Mouse (Mus musculus) myocyte (in vitro differentiated cells): ENCODE measurements at regions not wholly inside any gene's neighbourhood (a gene's known extent, or its start where the extent isn't known, plus 50 kb on each side); places are given as distances from the start of the nearest gene placed in this dataset.

Experiments used
- H3K27me3 ChIP-seq: one replicate; pipeline ENCODE4 v1.6.1; 2011; ENCODE audit not compliant: control insufficient read depth, insufficient read depth, insufficient read length
- H3K36me3 ChIP-seq: one replicate; pipeline ENCODE4 v1.6.1; 2011; ENCODE audit not compliant: control insufficient read depth, insufficient read depth
- H3K4me2 ChIP-seq: one replicate; pipeline ENCODE4 v1.6.1; 2011; ENCODE audit warnings: low read depth, control low read depth
- H3K4me3 ChIP-seq: one replicate; pipeline ENCODE4 v1.5.1; 2011; ENCODE audit warnings: mild to moderate bottlenecking, control low read depth, moderate library complexity
- H3K79me2 ChIP-seq: one replicate; pipeline ENCODE4 v1.6.1; 2011; ENCODE audit not compliant: control insufficient read depth, insufficient read depth
- H3ac ChIP-seq: one replicate; pipeline ENCODE4 v1.6.1; 2011; ENCODE audit not compliant: control insufficient read depth, insufficient read length
- CEBPB ChIP-seq: IDR thresholded peaks from 2 replicates; pipeline ENCODE4 v1.6.1; 2011; ENCODE audit warnings: mild to moderate bottlenecking, moderate library complexity; ENCODE audit not compliant: poor library complexity, insufficient read depth, severe bottlenecking
- E2F4 ChIP-seq: IDR thresholded peaks from one replicate; pipeline ENCODE4 v1.6.1; 2011; ENCODE audit warnings: mild to moderate bottlenecking, control low read depth, moderate library complexity; ENCODE audit not compliant: insufficient read depth
- MAX ChIP-seq: IDR thresholded peaks from one replicate; pipeline ENCODE4 v1.6.1; 2011; ENCODE audit warnings: low read depth, mild to moderate bottlenecking, control low read depth
- MYOD1 ChIP-seq, 3 experiments: IDR thresholded peaks; one replicate each; pipeline ENCODE4 v1.6.1; 2011; ENCODE audit warnings: control low read depth in 2 of 3, low read depth in 2 of 3, mild to moderate bottlenecking in 2 of 3, moderate library complexity in 1 of 3; ENCODE audit not compliant: insufficient read length in 2 of 3, control insufficient read depth in 1 of 3
- MYOG ChIP-seq, 3 experiments: IDR thresholded peaks; one replicate each; pipeline ENCODE4 v1.6.1; 2011; ENCODE audit warnings: control low read depth in 2 of 3, low read depth in 2 of 3, mild to moderate bottlenecking in 2 of 3; ENCODE audit not compliant: insufficient read length in 2 of 3, control insufficient read depth in 1 of 3, insufficient read depth in 1 of 3
- POLR2A ChIP-seq: IDR thresholded peaks from one replicate; pipeline ENCODE4 v1.6.1; 2011; ENCODE audit warnings: low read depth, mild to moderate bottlenecking, control low read depth, moderate library complexity; ENCODE audit not compliant: insufficient read length
- POLR2AphosphoS2 ChIP-seq: IDR thresholded peaks from one replicate; pipeline ENCODE4 v1.6.1; 2011; ENCODE audit warnings: low read depth, control low read depth; ENCODE audit not compliant: insufficient read length
- REST ChIP-seq: IDR thresholded peaks from one replicate; pipeline ENCODE4 v1.6.1; 2011; ENCODE audit warnings: mild to moderate bottlenecking, control low read depth, moderate library complexity; ENCODE audit not compliant: insufficient read depth, insufficient read length
- SRF ChIP-seq: IDR thresholded peaks from one replicate; pipeline ENCODE4 v1.6.1; 2011; ENCODE audit warnings: low read depth; ENCODE audit not compliant: control insufficient read depth, insufficient read length
- TCF12 ChIP-seq: IDR thresholded peaks from one replicate; pipeline ENCODE4 v1.6.1; 2011; ENCODE audit warnings: mild to moderate bottlenecking, control low read depth; ENCODE audit not compliant: poor library complexity, insufficient read depth, severe bottlenecking
- TCF3 ChIP-seq: IDR thresholded peaks from one replicate; pipeline ENCODE4 v1.6.1; 2011; ENCODE audit warnings: low read depth, control low read depth; ENCODE audit not compliant: insufficient read length
- USF1 ChIP-seq: IDR thresholded peaks from one replicate; pipeline ENCODE4 v1.6.1; 2011; ENCODE audit warnings: low read depth, mild to moderate bottlenecking, control low read depth, moderate library complexity

GRCm38 (mm10) chr5:118419344-118420037 lies 141.0 kb upstream of the Med13l start:
- Histone ChIP-seq H3ac (no peak overlapping the region), H3K27me3 (no peaks in the 10 kb centered on the region), H3K4me2 (no peak overlapping the region), H3K79me2 (no peaks in the 10 kb centered on the region), H3K4me3 (no peak overlapping the region), H3K36me3 (no peaks in the 10 kb centered on the region)
- TF ChIP-seq MYOG (IDR thresholded peaks at IDR 0.05; ENCODE audit: control insufficient read depth in 1 of 3, insufficient read depth in 1 of 3, insufficient read length in 2 of 3, low read depth in 2 of 3) (no peak), REST (no peak), POLR2AphosphoS2 (no peak), MAX (no peak)

DNA sequence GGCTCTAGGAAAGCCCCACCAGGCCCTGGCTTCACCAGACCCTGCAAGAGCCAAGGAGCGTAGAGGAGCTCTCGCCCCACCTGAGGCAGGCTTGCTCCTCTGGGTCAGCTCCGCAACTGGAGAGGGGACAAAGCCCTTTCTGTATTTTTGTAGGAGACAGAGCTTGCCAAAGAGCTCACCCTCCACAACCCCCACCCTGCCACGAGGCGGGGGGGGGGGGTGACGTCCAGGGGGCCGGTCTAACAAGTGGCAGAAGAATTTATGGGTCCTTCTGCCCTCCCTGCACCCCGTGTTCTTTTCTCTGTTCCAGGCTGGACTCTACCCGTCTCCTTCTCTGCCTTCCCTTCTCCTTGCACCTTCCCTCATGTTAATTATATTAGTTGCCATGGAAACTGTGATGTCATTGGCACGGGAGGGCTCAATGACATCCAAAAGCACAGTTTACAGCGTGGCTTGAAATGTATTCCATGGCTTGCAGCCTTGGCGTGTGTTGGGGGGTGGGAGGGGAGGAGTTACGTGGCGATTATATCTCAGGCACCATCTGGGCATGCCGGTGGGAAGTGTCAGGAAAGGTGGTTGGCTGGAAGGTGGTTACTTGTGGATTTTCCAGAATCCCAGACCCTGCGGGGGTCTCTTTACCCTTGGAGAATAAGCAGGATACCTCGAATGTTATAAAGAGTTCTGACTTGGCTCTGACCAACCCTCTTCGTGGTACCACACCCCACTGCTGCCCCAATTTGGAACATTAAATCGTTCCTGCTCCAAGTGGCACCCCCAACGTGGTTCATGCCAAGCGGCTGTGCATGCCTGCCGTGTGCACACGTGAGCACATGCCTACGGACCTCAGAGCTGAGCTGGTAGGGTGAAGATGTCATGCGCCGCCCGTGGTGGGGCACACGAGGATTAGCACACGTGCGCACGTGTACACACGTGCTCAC lies 138.3 kb upstream of the Med13l start:
- H3K27me3 ChIP-seq: no peaks in the 10 kb centered on the region
- no peaks in the 10 kb centered on the region for H3K36me3 ChIP-seq
- no peak overlapping the region for H3ac ChIP-seq
- TF ChIP-seq MAX (no peak), SRF (no peak), REST (no peak), POLR2AphosphoS2 (no peak), E2F4 (no peak), MYOD1 (IDR thresholded peaks at IDR 0.05; ENCODE audit: control insufficient read depth in 1 of 3, insufficient read length in 2 of 3, low read depth in 2 of 3) (no peak), CEBPB (no peak), TCF3 (no peak), MYOG (IDR thresholded peaks at IDR 0.05; ENCODE audit: control insufficient read depth in 1 of 3, insufficient read depth in 1 of 3, insufficient read length in 2 of 3, low read depth in 2 of 3) (no peak), TCF12 (no peak)
- no peak overlapping the region for H3K4me2 ChIP-seq
- no peaks in the 10 kb centered on the region for H3K79me2 ChIP-seq
- no peak overlapping the region for H3K4me3 ChIP-seq

DNA sequence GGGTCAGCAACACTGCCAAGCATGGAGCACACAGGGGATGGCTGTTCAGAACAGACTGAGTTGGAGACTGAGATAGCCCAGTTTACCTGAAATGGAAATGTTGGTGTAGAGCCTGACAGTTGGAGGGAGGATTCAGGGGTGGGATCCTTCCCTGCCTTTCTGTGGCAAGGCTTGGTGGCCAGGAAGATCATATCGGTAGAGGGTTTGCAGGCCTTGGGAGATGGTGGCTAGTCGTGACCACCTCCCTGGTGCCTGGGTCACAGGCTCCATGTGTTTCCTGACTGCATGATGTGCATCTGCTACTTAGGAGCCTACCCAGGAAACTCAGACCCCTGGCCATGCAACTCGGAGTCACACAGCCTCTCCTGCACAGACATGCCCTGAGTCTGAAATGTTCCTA lies 136.3 kb upstream of the Med13l start:
- H3K36me3 ChIP-seq: no peaks in the 10 kb centered on the region
- H3K79me2 ChIP-seq: no peaks in the 10 kb centered on the region
- no peaks in the 10 kb centered on the region for H3K27me3 ChIP-seq
- no peak overlapping the region for H3K4me3 ChIP-seq
- no peak overlapping the region for H3K4me2 ChIP-seq
- TF ChIP-seq MYOG (IDR thresholded peaks at IDR 0.05; ENCODE audit: control insufficient read depth in 1 of 3, insufficient read depth in 1 of 3, insufficient read length in 2 of 3, low read depth in 2 of 3) (no peak), CEBPB (no peak), POLR2AphosphoS2 (no peak), SRF (no peak), E2F4 (no peak), TCF12 (no peak), MAX (no peak), USF1 (no peak), POLR2A (no peak), REST (no peak), MYOD1 (IDR thresholded peaks at IDR 0.05; ENCODE audit: control insufficient read depth in 1 of 3, insufficient read length in 2 of 3, low read depth in 2 of 3) (no peak), TCF3 (no peak)
- no peak overlapping the region for H3ac ChIP-seq

DNA sequence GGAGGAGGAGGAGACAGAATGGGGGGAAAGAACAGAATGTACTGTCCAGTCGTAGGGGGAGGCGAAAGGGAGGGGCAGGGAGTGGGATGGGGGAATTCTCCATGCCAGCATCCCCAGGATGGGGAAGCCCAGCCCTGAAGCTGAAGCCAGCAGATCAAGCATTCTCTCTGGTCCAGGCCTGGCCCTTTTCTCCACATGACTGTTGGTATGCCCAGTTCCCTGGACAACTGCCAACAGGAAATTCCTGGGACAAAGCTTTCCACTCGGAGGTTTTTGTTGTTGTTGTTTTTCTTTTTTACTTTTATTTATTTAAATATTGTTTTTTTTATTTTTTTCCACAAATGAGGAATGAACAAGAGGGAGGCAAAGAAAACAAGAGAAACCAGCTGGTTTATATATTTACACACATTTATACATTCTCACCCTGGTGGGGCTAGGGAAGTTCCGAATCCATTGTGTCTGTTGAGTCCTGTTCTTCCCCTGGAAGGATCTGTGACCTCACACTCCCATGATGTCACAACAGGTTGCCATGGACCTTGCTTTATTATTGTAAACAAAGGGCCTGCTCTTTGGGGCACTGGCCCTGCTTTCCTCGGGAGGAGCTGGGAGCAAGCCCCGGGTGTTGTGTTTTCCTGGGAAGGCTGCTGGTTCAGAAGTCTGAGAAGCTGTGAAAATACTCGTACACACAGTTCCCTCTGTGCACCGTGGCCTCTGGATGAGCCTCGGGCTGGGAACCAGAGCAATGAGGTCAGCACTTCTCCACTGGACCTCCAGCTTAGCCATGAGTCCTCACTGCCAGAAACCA lies 135.5 kb upstream of the Med13l start:
- no peaks in the 10 kb centered on the region for H3K27me3 ChIP-seq
- TF ChIP-seq REST (no peak), USF1 (peak; percentile 6)
- no peak overlapping the region for H3K4me3 ChIP-seq
- H3K79me2 ChIP-seq: no peaks in the 10 kb centered on the region
- H3ac ChIP-seq: no peak overlapping the region
- H3K36me3 ChIP-seq: no peaks in the 10 kb centered on the region
- no peak overlapping the region for H3K4me2 ChIP-seq
